Mouse (Mus musculus): ENCODE data around the gene Limch1.

- TF ChIP-seq EP300 (IDR thresholded peaks at IDR 0.05; ENCODE audit: low read depth) (no peak), CTCF (IDR thresholded peaks at IDR 0.05; ENCODE audit: low read depth) (no peak)
Observed at GRCm38 (mm10) chr5:66854263-66854662, 108.6 kb downstream of the Limch1 start.

All from liver, embryonic 14.5 days (tissue).